ENCODE assay signal across 22 mouse cellular contexts in the genomic region with DNA sequence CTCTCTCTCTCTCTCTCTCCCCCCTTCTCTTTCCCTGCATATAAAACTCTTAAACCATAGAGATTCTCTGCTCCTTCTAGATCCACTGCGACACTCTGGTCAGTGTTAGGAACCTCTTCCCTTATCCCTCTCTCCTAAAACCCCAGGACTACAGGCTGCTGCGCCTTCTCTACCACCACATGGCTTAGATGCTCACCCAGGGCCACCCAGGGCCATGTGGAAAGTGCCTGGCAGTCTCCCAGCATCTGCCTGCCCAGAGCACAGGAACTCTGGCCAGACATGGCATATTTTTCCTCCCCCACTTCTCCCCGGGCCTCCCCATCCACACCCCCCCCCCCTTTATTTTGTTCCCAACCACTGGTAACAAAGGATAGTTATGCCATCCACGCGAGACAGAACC.
"Had no signal": no experiment of that assay in that cellular context is flagged by ENCODE, and none has a peak within 500 bp of the region (broad histone marks: within the 10 kb centered on the region; RNA-seq: fewer than 3 reads in every experiment).

No protein-coding gene starts in this region.

- H3K9ac ChIP-seq: limb, embryonic 13.5 days; liver, embryonic 12.5 days; liver, embryonic 15.5 days; lung, embryonic 15.5 days; midbrain, embryonic 13.5 days; neural tube, embryonic 13.5 days; stomach, embryonic 15.5 days had no signal

- H3K27ac ChIP-seq: layer of hippocampus, adult 2 months; limb, embryonic 13.5 days; liver, embryonic 12.5 days; liver, embryonic 15.5 days; lung, embryonic 15.5 days; midbrain, embryonic 10.5 days; midbrain, embryonic 13.5 days; neural tube, embryonic 13.5 days; stomach, embryonic 15.5 days had no signal

- ATAC-seq: liver, embryonic 12.5 days; midbrain, embryonic 13.5 days; midbrain, embryonic 16.5 days had no signal

- H3K9me3 ChIP-seq: limb, embryonic 13.5 days; liver, embryonic 12.5 days; liver, embryonic 15.5 days; lung, embryonic 15.5 days; megakaryocyte, embryonic 14.5 days; midbrain, embryonic 10.5 days; midbrain, embryonic 13.5 days; neural tube, embryonic 13.5 days; stomach, embryonic 15.5 days had no signal

- H3K4me3 ChIP-seq: layer of hippocampus, adult 2 months; limb, embryonic 13.5 days; liver, embryonic 12.5 days; liver, embryonic 15.5 days; lung, embryonic 15.5 days; megakaryocyte, embryonic 14.5 days; midbrain, embryonic 10.5 days; midbrain, embryonic 13.5 days; myocyte; neural tube, embryonic 13.5 days; stomach, embryonic 15.5 days had no signal

- H3K4me1 ChIP-seq: liver, embryonic 12.5 days; liver, embryonic 15.5 days; lung, embryonic 15.5 days; megakaryocyte, embryonic 14.5 days; midbrain, embryonic 10.5 days; midbrain, embryonic 13.5 days; neural tube, embryonic 13.5 days; stomach, embryonic 15.5 days had no signal

- H3K4me2 ChIP-seq: limb, embryonic 13.5 days; liver, embryonic 12.5 days; liver, embryonic 15.5 days; lung, embryonic 15.5 days; midbrain, embryonic 13.5 days; neural tube, embryonic 13.5 days; stomach, embryonic 15.5 days had no signal

- H3K27me3 ChIP-seq: limb, embryonic 13.5 days; liver, embryonic 12.5 days; liver, embryonic 15.5 days; lung, embryonic 15.5 days; megakaryocyte, embryonic 14.5 days; midbrain, embryonic 13.5 days; neural tube, embryonic 13.5 days; stomach, embryonic 15.5 days had no signal

- H3K36me3 ChIP-seq: limb, embryonic 13.5 days; liver, embryonic 12.5 days; liver, embryonic 15.5 days; lung, embryonic 15.5 days; midbrain, embryonic 10.5 days; midbrain, embryonic 13.5 days; neural tube, embryonic 13.5 days; stomach, embryonic 15.5 days had no signal

- DNase-seq: kidney, adult 9 months; kidney, postnatal 14 days; layer of hippocampus, adult 9-11 months; lung, adult 18-20 months; lung, postnatal 10 days; lung, postnatal 36 days; retina, postnatal 1 day; right cerebral cortex, postnatal 25 days; spleen, adult 18-20 months; thymus, postnatal 36 days had no signal
